Mouse (Mus musculus) mouse embryonic stem cell (cell line): Measurements from ENCODE around the gene Adat1.
"Not testable (repeated sequence)": the region's sequence is repeated elsewhere in the genome, so short reads cannot be mapped to it uniquely, and the experiment has no call there.

Experiments used
- in situ Hi-C, 2 experiments: fragments of 300-500 bp; cut with MboI; formaldehyde crosslinking; loops; 1 replicate in 1 of 2; 3 replicates in 1 of 2; pipeline ENCODE4 v1.14.3; 2019 to 2020; ENCODE audit warnings: low sequenced_read_pairs in 2 of 2, low pct_unique_long_range_greater_than_20kb in 1 of 2, mixed read lengths in 1 of 2; ENCODE audit not compliant: unreplicated experiment in 1 of 2

Adat1 gene

DNA sequence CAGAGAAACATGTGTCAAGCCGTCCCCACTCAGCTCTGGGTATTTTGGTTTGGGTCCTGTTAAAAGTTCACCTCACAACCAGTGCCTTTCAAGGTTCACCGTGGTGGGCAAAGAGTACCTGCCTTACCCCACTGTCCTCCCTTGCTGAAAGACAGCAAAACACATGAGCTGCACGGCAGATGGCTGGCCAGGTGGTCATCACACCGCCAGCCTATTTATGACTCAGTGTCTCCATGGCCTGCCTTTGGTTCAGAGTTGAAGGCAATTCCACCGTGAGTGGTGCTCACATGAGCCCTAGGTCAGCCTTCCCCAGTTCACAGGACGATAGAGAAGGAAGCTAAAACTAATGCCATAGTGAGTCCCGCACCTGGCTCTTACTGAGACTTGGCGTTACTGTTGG, 44.1 kb downstream of the Adat1 start:
- in situ Hi-C loops: no loop called here

DNA sequence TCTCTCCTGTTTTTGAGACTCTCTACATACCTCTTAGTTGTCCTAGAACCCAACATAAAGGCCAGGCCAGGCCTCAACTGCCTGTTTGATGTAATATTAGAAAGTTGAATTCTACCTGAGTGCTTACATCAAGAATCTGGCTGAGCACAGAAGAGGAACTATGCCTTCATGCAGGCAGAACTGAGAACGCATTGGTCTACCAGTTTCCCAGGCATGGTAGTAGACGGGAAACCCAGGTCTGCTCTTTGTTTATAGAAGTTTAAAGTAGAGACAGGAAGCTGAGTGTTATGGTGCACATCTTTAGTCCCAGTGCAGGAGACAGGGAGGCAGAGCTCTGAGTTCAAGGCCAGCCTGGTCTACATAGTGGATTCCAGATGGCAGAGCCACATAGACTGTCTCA, 45.0 kb downstream of the Adat1 start:
- in situ Hi-C loops: no loop called here

DNA sequence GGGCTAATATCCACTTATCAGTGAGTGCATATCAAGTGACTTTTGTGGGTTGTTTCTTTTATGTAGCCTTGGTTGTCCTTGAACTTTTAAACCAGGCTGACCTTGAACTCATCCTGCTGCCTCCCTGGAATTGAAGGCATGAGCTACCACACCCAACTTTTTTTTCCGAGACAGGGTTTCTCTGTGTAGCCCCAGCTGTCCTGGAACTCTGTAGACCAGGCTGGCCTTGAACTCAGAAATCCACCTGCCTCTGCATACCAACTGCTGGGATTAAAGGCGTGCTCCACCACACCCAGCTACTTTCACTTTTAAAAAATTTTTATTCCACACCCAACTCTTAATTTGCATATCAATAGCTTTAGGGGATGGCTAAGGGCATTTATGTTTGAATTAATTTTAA, 48.6 kb downstream of the Adat1 start:
- in situ Hi-C loops: no loop called here

DNA sequence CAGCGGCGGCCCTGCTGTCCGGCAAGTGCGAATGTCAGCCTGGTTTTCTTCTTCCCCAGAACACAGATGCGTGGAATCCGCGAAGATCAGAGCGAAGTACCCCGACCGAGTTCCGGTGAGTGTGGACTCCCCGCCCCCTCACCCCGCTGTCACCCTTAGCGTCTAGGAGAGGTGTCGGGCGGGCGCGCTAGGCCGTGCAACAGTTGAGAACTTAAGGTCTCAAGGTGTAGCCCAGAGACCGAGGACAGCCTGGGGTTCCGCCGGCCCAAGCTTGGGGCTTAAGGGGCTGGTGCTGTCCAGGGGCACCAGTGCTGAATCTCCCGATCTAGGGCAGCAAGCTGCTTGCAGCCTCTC, 51.0 kb downstream of the Adat1 start:
- in situ Hi-C loops: no loop called here

DNA sequence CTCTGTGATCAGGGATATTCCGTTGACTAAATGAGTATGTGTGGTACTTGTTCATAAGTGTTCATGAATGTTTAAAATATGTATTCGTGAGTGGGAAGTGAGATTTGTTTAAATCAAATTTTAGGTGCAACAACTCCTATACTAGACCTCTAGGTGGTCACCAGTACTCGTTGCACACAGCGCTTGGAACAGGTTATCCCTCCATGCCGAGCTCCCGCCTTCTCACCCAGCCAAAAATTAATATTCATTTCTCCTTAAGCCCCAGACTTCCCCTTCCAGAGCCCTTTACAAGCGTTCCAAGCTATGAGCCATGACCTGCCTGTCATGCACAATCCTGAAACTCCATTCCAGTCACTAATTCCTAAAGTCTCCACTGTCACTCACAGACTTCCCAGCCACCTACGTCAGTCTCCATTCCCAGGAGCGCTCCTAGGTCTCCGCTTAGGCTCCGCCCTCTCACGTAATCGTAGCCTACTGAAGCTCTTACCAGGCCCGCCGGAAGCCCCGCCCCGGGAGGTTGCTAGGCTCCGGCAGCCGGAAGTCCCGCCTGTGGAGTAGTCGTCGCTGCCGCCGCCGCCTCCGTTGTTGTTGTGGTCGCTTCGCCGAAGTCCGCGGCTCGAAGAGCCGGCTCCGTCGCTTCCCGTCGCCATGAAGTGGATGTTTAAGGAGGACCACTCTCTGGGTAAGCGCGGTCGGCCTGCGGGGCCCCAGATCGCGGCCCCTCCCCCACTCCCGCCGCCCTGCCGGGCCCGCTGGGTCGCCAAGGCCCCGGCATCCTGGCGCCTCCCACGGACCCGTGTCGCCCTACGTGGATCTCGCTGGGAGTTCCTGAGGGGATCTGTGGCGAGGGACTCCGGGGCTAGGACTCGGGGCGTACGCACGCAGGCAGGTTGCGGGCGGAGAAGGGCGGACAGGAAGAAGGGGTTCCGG, 51.7 kb downstream of the Adat1 start, which contains the start of gene Gabarapl2:
TSS of gene Gabarapl2 (plus strand) at position 533 of the 930 bp plus-strand sequence.
- in situ Hi-C loops: no loop called here

DNA sequence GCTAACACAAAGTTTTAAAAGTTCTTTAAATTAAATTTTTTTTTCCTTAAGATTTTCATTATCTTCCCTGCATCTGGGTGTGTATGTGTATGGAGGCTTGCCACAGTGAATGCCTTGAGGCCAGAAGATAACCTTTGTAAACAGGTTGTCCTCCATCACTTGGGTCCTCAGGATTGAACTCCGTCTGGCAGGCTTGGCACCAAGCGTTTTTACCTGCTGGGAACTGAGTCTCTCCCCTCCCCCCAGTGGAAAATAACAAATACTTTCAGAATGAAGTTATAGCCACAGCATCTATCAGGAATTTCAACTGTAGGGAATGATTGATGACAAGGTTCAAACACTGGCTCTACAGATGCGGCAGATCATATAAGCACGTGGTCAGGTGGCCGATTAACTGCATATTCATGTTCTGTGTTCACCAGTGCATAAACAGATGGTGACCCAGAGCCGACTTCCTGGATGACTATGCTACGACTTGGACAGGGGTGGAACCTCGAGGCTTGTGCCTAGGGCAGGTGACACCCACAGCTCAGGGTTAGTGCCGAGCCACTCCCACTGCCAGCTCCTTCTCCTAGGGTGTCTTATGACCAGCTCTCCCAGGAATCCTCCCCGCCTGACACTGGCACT, 52.5 kb downstream of the Adat1 start:
- in situ Hi-C loops: no loop called here

DNA sequence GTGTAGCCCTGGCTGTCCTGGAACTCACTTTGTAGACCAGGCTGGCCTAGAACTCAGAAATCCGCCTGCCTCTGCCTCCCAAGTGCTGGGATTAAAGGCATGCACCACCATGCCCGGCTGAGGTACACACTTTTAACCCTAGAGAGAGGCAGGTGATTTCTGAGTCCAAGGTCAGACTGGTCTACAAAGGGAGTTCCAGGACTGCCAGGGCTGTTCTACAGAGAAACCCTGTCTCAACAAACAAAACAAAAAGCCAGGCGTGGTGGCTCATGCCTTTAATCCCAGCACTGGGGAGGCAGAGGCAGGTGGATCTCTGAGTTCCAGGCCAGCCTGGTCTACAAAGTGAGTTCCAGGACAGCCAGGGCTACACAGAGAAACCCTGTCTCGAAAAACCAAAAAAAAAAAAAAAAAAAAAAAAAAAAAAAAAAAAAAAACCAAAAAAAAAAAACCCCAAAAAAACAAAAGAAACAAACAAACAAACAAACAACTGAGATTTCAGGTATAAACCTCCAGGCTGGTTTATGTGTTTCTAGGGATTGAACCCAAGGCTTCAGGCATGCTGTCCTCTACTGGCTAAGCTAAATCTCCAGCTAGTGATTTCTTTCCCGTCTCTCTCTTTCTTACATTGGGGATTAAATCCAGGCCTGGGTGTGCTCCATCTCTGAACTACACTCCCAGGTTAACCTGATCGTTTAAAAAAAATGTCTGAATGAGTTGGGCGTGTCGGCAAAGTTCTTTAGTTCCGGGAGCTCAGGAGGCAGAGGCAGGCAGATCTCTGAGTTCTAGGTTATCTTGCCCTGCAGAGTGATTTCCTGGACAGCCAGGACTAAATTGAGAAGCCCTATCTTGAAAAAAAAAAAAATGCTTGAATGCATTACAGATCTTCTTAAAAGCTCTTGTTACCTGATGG, 53.8 kb downstream of the Adat1 start:
- in situ Hi-C loops: not testable (repeated sequence)

DNA sequence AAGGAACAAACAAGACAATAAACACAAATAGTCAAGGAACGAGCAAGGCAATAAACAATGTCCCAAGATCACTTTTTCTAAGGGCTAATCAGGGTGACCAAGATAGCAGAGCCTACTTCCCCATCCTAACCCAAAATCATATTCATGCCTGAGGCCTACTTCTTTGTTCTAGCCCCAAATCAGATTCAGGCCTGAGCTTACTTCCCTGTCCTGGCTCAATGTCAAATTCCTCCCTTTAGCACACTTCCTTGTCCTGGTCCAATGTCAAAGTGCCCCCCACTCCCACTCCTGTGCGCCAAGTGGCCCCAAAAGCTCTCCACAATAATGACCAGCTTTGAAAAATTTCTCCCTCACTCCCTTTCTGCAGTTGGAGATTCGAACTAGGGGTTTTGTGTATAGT, 54.9 kb downstream of the Adat1 start:
- in situ Hi-C loops: no loop called here

DNA sequence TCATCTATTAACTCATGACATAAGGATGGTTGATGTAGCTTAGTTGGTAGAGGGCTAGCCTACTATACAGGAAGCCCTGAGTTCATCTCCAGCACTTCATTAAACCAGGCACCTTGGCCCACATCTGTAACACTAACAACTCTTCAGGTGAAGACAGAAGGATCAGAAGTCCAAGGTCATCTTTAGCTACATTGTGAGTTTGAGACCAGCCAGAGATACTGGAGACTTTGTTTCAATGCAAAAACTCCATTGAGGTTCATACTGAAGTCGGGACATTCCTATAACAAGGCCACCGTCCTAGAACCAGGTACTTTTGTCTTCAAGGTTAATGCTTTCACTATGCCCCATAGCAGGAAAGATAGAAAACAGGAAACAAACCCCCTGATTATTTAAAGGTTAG, 57.9 kb downstream of the Adat1 start:
- in situ Hi-C loops: no loop called here

DNA sequence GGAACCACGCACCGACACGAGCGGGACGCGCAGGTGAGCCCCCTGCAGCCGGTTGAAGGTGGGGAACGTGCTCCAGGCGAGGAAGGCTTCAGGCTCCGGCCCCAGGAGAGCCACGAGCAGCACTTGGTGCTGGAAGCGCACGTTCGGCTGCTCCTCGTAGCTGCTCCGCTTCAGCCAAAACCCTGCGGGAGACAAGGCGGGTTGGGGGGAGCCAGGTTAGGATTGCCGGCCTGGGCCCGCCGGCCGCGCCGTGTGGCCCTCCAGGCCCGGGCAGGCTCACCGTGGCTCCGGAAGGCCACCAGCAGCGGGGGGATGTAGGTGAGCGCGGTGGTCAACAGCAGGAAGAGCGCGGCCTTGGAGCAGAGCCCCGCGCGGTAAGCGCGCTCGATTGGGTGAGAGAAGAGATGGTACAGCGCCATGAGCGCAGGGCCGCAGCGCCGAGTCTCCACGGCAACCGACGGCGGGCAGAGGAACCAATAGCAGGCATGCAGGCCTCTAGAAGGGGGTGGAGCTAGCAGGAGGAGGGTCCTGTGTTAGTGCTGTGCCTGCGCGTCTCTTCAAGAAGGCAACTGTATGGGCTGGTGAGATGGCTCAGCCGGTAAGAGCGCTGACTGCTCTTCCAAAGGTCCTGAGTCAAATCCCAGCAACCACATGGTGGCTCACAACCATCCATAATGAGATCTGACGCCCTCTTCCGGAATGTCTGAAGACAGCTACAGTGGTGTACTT, 58.6 kb downstream of the Adat1 start, which contains the start of gene Tmem231:
TSS of gene Tmem231 (minus strand) at position 534 of the 729 bp plus-strand sequence.
- in situ Hi-C loops: no loop called here

DNA sequence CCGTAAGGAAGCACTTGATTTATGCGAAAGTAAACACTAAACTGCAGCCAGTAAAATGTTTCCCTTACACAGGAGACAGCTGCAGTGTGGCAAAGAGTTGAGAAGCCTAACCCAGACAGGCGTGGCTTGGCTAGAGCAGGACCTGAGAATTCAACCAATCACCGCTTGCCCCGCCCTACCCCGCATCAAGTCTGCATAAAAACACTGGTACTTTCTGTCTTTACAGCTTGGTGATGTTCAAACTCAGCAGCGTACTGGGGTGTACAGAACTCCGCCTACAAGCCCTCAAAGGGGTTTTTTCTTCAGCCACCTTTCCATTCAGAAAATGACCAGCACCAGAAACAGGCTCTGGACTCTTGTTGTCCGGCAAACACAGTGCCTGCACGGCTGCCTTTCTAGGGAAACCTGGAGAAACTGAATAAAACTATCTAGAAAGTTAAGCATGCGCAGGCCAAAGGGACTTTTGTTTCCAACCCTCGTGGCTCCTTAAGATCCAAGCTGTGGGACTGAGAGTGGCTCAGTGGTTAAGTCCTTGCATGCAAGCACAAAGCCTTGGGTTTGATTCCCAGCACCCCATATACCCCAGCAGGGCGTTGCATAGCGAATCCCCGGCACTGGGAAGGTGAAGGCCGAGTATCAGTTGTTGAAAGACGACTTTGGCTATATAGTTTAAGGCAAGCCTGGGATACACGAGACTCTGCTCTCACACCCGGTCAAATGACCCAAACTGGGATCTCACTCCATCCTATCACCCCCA, 59.3 kb downstream of the Adat1 start:
- in situ Hi-C loops: no loop called here

DNA sequence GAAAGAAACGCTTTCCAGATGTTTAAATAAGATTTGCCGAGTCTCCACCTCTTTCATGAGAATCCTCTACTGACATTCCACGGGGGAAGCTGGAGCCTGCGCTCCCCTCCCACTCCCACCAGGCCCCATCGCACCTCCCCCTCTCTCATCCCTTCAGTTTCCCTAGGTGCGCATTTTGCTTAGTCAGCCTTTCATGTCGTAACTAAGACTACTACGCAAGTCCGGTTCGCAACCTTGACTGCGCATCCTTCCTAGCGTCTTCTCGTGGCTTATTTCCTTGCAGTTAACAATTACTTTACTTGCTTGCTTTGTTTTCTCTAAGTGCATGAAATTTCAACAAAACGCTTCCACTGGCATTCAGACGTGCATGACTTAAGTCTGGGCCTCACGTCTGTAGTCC, 60.4 kb downstream of the Adat1 start:
- in situ Hi-C loops: no loop called here

DNA sequence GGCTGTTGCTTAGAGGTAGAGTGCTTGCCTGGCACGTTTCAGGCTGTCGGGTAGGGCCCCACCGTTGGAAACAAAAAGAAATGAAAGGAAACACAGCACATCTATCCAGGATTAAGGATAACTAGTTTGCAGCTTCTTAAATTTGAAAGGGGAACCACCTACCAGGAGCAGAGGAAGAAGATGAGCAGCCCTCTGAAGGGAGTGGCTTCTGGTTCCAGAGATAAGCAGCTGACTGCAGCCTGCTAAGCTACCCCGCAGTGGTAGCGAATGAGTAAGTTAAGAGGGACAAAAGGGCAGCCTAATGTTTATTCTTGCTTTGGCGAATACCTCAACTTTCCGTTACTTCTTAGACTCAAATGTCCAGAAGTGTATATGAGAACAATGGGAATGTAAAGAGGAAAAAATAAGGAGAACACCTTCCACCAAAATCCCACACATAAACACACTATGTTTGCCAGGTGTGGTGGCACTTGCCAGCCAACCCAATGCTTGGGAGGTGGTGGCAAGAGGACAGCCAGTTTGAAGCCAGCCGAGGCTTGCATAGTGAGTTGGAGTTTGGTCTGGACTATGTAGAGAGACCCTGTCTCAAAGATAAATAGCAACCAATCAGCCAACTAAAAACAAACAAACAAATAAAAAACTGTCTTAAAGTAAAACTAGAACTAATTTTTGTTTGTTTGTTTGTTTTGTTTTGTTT, 62.3 kb downstream of the Adat1 start:
- in situ Hi-C loops: no loop called here

DNA sequence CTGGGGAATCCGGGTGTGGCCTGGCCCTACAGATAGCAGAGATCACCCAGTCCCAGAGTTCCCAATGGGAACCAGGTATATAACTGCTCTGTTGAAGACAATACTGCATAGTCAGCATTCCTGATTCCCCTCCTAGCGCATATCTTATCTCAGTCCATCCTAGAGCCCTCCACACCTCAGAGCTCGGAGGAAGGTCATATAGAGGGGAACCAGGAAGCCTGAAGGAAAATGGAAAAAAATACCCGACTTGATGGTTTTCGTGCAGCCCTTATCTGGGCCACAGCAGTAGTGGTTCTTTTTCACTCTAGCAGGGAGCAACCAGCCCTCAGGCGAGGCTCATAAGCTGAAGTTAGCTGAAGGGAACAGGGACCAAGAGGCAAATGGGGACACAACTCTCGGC, 67.1 kb downstream of the Adat1 start:
- in situ Hi-C loops: no loop called here

DNA sequence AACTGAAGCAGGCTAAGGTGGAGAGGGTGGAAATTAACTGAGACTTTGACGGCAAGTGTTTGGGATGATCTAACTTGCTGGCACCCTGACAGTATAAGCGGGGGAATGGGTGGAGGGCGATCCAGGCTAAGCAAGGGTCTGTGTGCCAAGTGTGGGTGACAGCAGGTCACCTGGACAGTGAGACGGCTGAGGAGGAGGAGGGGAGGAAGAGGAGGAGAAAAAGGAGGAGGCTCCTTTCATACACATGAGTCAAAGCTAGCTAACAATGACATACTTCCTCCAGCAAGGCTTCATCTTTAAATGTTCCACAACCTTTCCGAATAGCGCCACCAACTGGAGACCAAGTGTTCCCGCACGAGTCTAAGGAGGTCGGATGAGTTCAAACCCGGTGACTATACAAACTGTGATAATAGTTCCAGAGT, 68.7 kb downstream of the Adat1 start:
- in situ Hi-C loops: no loop called here

DNA sequence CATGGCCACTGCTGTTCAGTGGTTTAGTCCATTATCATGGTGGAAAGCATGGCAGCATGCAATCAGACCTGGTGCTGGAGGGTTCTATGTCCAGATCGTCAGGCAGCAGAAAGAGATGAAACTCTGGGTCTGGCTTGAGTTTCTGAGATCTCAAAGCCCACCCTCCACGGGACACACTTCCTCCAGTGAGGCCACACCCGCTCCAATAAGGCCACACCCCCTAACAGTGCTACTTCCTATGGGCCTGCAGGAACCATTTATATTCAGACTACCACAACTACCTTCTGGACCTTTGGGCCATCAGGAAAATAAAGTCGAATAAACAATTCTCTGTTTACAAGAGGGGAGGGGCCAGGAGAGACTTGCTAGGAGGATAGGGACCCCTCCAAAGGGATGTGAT, 71.1 kb downstream of the Adat1 start:
- in situ Hi-C loops: no loop called here

DNA sequence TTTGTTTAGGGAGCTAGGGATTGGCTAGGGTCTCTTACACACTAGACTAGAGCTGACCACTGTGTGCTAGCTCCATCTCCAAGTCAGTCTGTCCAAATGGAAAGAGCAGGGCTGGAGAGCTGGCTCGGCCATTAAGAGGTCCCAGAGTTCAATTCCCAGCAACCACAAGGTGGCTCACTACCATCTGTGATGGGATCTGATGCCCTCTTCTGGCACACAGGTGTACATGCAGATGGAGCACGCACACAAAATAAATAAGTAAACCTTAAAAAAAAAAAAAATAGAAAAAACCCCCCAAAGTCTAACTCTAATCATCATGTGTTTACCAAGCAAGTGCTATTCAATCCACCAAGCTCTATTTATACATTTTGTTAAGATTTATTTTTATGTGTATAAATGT, 72.4 kb downstream of the Adat1 start:
- in situ Hi-C loops: no loop called here
